Mouse (Mus musculus) CD4-positive, CD25-positive, alpha-beta regulatory T cell, adult 4 months (primary cell): ENCODE results near the gene Cbx1. TPM values are rescaled to one million over a fixed set of nuclear protein-coding genes. Genes with fewer than 3 reads are reported as not detected.
A peak's percentile ranks its signal among the peaks of the same experiment; 100 is the strongest.

Experiments
- ATAC-seq: one replicate; pipeline ENCODE4 v1.8.0; 2017
- polyA plus RNA-seq, 2 experiments: library from polyadenylated mRNA; unstranded; fragments of 100-300 nt; shearing (Covaris generic); gene quantifications; one replicate each; pipeline ENCODE4 v1.2.1; 2017

Cbx1 gene
- polyA plus RNA-seq: 10 to 100 TPM; 50.8 to 52.7 TPM

DNA sequence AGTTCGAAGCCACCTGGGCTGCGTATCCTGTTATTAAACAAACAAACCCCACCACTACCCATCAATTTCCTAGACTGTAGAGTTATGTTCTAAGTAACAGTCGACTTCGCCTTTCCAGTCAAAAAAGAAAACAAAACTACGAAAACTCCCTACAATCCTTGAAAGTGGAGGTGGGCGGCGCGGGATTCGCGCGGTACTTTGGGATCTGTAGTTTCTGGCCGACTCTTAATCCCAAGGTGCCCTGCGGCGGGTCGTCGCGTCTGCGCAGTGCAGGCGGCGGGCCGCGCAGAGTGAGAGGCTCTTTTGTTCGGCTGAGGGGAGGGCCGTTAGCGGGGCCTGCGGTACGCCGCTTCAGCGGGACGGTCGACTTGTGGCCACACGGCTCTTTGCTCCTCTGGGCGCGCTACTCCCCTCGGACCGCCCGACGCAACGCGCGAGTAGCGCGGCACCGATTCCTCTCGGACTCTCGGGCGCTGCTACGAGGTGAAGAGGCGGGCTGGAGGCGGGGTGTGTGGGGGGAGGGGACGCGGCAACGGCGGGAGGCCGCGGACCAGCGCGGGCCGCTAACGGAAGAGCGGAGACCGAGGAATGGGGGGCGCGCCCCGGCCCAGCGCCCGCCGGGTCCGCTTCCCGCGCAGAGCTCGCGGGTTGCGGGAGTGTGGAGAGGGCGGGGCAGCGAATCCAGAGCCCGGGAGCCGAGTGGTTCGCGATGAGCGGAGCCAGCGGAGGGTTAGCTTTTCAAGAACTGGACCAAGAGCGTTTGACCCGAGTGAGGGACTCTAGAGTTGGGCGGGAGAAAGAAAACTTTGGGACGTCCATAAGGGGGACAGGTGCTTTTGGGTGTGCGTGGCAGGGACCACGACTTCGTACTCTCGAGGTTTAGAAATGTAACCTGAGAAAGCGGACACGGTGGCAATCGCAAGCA, at the start of gene Cbx1:
Cbx1 (plus strand) TSS at position 257 of the 925 bp plus-strand sequence.
- ATAC-seq: peak; percentile 97

DNA sequence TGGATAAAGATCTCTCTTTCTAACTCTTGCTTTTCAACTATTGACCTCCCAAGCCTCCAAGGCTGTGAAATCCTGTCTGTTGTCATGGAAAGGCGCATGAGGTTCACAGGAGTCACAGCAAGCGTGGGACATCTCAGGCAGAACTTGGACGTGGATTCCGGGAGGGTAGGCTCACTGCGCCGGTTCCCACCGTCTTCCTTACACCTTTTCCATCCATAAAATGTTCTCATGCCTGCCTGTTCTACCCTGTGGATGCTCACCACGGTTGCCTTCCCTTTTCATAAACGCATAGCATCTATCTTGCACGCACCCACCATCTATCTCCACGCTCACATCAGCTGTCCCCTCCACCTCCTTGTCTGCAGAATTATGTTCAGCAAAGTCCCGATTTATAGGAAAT, 48.1 kb upstream of the Cbx1 start:
- no peak for ATAC-seq

DNA sequence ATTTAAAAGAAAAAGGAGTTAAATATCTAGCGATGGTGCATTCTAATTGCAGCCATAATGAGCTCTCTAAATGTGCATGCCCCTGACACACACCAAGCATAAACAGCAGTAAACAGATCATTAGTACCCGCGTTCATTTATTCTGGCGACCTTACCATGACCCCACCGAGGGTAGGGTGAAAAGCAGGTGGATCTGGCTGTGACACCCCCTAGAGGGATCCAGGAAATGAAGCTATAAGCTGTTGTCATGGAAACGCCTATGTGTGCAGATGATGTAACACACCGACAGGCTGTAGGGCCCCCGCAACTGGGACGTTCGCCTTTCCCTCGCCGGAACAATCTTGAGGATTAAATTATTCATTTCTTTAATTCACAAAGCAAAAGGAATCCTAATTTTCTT, 46.9 kb upstream of the Cbx1 start:
- no peak for ATAC-seq

DNA sequence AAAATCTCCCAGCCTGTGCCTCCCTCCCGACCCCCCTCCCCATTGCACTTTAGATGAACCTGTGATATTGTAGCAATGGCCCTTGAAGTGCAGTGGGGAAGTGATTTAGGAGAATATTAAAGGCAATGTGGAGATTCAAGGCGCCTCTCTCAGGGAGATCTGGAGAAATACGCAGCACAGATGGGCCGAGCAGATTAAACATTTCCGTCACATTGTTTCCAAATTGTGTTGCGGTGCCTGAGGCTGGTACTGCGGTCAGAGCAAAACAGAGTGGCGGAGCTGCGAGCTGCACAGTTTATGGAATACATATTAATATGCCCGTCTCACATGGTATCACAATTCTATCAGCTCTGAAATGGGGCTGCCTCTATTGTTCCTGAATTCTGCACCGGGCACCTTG, 45.9 kb upstream of the Cbx1 start:
- no peak for ATAC-seq

DNA sequence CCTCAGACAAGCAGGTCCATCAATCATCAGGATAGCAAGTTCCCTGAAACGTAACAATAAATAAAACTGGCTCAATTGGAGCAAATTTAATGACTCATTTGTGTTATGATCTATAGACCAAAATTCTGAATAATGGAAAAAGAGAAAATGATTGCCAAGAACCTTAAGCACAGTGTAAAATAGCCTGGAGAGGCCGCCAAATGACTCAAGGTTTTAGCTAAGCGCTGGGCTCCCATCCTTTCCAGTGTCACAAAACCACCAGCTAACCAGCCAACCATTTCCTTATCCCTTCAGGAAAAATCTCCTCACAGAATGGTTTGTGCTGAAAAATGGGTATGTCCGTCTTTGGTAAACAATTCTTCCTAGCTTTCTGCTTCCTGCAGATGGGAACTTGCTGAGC, 45.0 kb upstream of the Cbx1 start:
- no peak for ATAC-seq

DNA sequence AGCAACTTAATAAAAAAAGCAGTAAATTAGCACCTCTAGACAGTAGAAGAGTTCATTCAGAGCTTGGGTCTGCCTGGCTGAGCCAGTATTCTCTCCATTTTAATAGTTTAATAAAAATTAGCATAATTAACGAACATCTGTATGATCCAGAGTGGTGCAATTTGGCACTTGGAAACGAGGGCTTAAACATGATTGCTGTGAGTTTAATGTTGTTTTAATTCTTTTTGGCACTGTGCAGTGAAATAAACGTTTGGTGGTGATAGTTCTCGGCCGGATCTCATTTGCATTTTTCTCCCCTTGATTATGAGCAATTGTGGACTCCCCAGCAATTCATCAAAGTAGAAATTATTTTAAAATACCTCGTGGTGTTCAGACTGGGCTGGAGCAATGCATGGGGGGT, 42.3 kb upstream of the Cbx1 start:
- no peak for ATAC-seq

DNA sequence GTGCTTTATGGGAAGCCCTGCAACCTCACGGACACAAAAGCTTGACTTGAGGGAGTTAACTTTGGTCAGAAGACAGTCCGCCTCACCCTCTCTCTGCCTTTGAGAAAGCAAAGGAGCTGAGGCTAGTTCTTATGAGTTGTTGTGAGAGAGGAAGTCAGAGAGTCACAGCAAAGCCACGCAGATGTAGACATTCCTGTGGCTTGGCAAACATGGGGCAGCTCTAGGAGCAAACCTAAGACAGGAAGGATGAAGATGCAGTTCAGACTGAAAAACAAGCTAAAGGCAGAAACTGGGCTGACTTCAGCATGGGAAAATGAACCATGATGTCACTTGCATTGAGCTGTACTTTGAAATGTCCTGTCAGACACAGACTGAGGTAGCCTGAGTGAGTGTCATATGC, 41.4 kb upstream of the Cbx1 start:
- no peak for ATAC-seq

DNA sequence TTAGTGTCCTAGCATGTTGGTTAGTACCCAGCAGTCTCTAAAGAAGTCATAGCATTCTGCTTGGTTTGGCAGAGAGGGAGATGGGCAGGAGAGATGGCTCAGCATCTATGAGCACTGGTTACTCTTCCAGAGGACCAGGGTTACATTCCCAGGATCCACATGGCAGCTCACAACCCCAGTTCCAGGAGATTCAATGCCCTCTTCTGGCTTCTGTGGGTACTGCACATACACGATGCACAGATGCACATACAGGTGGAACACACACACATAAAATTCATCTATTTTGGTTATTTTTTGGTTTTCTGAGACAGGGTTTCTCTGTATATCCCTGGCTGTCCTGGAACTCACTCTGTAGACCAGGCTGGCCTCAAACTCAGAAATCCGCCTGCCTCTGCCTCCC, 33.6 kb upstream of the Cbx1 start:
- ATAC-seq: no peak

DNA sequence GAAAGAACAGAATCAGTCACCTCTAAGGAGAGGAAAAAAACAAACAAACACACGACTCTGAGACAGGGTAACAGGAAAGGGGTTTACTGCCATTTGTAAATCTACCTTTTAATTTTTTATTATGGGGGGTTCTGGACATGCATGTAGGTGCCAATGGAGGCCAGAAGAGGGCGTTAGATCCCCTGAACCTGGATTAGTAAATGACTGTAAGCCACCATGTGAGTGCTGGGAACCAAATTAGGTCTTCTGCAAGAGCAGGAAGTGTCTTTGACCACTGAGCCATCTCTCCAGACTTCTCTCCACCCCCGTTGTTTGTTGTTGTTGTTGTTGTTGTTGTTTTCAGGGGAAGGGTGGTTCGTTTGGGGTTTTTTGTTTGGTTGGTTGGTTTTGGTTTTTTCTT, 31.5 kb upstream of the Cbx1 start:
- no peak for ATAC-seq

DNA sequence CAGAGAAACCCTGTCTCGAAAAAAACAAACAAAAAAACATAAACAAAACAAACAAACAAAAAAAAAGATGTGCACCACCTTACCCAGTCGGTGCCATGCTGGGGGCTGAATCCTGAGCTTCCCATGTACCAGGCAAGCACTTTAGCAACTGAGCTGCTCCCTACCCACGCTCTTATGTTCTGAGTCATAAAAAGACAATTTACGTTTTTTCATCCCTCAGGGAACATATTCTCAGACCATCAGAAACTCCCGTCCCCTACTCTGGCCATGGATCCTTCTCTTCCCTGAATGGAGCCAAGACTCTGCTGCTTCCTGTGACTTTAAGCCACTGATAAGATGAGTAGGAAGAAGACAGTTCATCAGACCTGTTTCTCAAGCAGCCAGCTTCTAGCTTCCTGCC, 30.5 kb upstream of the Cbx1 start:
- ATAC-seq: no peak

DNA sequence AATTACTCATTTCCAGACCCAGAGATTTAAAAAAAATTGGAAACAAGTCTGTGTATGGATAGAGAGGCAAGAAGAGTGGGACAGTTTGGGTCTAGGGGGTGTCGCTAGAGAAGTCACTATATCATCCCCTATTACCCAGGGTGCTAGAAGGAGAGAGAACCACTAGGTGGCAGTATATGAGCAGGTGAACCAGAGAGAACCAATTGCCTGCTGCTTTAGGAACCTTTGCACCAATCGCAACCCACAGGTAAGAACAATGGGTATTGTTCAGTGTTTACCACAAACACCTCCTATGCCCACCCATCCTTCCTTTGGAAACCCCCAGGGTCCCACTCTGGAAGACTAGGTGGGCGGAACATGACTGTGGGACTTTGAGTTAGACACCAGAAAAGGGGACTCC, 28.9 kb upstream of the Cbx1 start:
- ATAC-seq: peak; percentile 85

DNA sequence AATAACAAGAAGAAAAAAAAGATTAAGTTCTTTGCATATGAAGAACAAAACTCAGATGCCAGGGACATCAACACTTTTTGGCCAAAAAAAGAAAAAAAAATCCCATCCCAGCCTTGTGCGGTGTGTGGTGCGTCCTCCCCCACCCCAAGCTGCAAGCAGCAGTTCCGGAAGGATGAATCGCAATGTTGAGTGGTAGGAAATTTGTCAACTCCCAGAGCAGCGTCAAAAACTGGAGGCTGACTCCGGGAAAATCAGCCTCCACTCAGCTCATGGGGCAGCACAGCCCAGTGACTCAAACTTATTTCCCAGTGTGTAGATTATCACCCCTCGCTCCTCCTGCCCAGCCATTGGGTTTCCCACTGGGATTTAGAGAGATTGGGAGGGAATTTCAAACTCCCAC, 26.9 kb upstream of the Cbx1 start:
- no peak for ATAC-seq

DNA sequence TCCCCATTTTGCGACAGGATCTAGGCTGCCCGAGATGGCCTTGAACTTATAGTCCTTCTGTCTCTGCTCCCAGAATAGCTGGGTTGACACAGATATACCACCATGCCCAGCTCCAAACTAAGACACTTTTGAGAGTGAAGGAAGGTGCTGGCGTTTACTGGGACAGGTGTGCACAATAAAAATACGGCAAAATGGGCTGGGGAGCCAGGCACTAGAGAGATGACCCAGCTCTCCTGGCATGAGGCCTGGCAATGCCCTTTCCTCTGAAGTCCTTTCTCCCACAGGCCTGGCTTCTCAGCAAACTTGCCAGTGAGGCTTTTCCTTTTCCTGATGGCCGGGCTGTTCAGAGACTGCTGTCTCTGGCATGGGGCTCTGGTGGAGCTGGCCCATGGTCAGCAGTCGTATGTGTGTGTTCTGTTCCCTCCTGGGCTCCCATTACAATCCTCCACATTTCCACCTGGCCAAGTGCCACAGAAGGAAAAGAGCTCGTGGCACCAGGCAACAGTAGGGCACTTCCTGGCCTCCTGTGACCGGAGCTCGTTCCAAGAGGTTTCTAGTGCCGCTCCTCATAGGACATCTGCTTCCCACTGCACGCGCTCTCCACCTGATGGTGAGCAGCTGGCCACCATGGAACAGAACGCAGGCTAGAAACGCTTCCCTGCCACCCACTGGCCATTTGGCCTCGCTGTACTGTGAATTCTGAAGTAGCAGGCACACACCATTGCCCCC, 26.0 kb upstream of the Cbx1 start:
- ATAC-seq: no peak

DNA sequence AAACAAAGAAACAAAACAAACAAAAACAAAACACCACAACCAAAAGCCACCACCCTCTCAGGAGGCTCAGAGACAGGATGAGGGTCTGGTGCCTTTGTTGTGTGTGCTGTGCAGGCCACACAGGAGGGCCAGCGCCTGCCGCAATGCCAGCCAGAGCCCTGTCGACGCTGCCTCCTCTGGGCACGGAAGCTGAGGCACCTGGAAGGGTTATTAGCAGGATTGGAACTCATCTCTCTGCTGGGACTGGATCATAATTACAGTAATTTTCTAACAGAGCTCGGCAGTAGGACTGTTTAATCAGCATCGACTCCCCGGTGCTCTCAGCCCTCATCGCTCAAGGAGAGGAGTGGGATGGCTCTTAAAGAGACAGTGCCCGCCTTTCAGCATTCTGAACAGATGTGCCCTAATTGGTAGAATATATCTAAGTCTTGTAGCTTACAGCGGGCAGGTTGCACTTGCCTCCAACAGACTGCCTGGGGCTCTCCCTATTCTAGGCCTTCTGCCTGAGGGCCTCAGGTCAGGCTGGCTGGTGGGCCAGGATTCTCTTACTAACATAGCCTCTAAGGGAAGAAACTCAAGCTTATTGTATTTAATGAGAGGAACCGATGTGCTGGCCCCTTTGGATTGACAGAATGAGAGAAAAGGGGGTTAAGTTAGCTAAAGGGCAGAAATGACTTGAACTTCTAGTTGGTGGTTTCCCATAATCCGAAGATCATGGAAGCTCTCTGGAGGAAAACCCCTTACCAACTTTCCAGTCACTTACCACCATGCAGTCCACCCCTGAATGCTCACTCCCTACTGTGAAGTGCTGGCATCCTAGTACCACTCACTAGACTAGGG, 24.2 kb upstream of the Cbx1 start:
- no peak for ATAC-seq

DNA sequence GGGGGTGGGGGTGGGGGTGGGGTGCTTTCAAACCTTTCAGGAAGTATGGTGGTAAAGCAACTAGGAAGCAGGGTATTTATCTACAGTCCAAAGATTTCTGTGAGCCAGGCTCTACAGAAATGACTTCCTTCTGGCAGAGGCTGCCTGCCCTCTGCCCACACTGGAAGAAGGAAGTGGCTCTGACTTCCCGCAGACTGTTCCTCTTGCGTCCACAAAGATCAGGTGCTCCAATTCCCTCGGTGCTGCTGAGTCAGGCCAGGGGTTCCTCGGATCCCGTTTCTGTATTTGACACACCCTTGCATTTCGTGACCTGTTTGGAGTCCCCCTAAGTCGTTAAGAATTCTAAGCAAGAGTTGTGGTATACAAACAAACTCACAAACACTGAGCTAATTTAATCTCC, 23.3 kb upstream of the Cbx1 start:
- no peak for ATAC-seq

DNA sequence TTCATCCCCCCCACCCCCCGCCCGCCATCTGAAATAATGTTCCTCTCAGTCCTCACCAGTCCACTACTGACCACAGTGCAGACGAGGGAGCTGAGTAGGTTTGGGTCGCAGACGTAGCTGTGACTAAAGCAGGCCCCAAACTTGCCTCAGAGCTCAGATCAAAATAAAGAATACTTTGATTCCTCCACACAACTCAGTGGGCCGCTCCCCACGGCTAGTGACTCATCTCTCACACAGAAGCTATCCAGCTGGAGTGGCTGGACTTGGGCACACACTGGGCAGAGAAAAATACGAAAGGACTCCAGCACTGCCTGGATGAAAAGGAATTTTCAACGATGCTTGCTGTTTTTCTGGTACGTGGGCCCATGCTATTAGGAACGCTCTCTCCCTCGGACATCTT, 22.4 kb upstream of the Cbx1 start:
- ATAC-seq: no peak

DNA sequence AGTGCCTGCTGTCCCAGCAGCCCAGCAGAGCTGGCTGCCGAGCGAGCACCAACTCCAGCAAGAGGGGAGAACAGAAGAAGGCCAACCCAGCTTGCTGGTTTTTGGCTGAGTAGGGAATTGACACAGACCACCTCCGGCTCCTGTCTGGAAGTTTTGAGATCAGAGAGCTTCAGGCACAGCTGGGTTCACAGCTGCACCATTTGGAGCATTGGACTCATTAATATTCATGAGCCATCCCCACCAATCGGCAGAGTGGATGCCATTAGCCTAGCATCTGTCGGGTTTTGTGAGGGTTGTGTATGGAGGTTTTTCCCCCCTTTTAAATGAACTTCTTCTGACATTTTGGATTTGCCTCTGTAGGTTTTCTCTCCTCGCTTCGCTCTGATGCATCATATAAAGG, 21.8 kb upstream of the Cbx1 start:
- no peak for ATAC-seq

DNA sequence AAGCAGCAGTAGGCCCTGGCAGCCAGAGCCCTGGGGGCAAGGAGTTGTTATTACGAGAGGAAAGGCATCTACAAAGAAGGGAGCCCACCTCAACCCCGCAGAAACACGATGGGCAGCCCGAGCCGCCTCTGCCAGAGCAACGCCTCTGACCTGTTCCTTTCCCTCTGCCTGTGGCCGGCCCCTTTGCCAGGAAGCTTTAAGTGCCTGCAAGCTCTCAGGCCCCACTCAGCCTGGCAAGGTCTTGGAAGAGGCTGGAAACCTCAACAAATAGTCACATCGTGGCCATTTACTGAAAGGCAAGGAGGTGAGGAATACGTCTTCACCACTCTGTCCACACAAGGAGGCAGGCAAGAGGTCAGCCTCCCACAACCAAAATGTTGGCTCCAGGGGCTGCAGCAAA, 20.7 kb upstream of the Cbx1 start:
- ATAC-seq: no peak

DNA sequence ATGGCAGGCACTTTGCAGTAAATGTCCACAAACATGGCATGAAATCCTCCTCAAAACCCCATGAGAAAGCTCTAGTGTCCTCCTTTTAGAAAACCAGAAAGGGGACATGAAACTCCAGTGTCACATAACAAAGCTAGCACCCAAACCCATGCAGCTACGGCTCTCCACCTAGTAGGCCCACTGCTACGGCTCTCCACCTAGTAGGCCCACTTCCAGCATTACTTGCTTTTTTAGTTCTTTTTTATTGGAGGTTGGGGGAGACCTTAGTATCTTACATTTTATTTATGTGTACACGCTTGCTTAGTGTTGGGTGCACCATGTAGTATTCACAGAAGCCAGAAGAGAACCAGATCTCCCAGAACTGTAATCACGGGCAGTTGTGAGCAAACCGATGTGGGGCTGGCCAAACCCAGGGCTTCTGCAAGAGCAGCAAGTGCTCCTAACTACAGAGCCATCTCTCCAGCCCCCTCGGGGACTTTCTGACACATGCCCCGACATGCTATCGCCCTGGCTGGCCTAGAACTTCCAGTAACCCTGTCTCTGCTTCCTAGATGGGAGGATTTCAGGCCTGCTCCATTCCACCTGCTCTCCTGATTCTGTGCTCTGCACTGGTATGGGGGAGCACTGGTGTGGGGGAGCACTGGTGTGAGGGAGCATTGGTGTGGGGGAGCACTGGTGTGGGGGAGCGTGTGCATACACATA, 17.5 kb upstream of the Cbx1 start:
- no peak for ATAC-seq

DNA sequence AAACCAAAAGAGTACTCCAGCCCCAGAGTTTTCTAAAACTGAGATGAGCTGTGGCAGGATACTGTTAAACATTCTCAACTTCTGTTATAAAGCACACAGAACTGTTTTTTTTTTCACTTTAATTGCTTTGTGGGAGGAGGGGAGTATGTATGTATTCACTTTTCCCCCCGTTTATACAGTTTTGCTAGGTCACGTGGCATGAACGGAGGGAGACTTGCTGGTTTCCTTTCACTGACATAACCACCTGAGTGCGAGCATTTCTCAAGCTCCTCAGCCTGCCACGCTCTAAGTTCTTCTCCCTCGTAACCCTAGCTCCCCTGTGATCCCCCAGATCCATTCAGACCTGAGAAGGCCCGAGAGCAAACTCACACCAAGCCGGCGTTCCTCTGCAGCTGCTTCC, 16.5 kb upstream of the Cbx1 start:
- no peak for ATAC-seq

DNA sequence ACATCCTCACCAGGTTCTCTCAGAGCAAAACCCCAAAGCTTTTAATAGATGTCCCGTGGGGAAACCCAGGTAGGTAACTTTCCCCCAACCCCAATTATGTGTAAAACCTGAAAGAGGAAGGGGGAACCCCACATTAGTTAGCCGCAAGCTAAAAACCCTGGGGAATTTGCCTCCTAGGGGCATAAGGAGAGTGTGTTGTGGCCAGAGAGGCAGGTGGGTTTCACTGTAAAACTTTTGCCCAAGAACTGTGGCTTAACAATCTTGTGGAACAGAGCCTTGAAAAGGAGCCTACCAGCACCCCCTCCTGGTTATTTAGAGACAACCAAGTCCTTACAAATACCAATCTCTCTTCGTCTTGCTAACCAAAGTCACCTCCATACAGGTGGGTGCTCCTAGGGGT, 14.4 kb upstream of the Cbx1 start:
- ATAC-seq: no peak

DNA sequence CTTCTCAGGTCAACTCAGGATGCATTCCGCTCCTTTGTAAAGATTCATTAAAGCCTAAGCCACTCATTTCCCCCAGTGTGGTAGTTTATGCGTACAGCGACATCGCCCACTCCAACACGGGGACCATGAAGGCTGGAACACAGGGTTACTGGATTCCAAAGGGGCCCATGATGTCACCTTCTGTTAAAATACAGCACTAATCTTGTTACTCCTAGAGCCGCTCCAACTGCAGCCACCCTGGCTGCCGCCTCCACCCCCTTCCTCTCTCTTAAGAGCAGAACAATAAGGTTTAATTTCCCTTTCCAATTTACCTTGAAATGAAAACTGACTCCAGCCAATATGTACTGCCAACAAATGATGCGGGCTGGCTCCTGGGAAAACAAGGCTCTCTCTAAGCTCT, 13.9 kb upstream of the Cbx1 start:
- no peak for ATAC-seq

DNA sequence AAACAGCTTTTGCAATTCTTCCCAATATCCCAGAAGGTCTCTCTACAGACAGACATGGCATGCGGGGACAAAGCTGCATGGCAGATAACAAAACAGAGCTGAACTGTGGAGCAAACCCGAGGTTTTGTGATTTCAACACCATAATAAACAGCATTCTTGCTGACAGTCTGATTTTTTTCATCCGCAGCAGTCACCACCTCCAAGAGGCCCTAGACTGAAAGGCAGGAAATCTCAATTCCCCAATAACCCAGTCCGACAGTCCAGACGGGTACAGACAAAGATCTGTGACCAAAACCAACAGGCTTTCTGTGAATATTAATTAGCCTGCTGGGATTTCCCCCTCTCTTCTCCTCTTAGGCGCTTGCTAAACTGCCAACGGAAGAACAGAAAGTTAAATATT, 13.3 kb upstream of the Cbx1 start:
- ATAC-seq: peak; percentile 11
